Mouse (Mus musculus): Measurements from ENCODE around the gene Rep15. TPM values are rescaled to one million over a fixed set of nuclear protein-coding genes. Genes with fewer than 3 reads are reported as not detected.

Gene Rep15
- polyA plus RNA-seq, 3 experiments from 2014 or later = 0.29 to 0.67 (median 0.34) TPM

Other genes with a start within 250 kb of the Rep15 start
- 1 to 10 TPM; 4.0 to 8.0 (median 7.9) TPM for gene Arntl2, start 236.5 kb upstream of the Rep15 start, polyA plus RNA-seq (2017; shearing (Covaris generic))
- gene Smco2, start 182.5 kb upstream of the Rep15 start, polyA plus RNA-seq (2017; shearing (Covaris generic)) = not detected
- 10 to 100 TPM in 1 of 3 experiments, 1 to 10 TPM in 2; 7.7 to 14.1 (median 8.8) TPM for gene Ppfibp1, start 144.1 kb upstream of the Rep15 start, polyA plus RNA-seq (2017; shearing (Covaris generic))
- gene 1700034J05Rik, start 78.2 kb upstream of the Rep15 start, polyA plus RNA-seq (2017; shearing (Covaris generic)) = under 1 TPM in 1 of 3 experiments, not detected in 2; 0.40 TPM
- gene Mrps35, start 10.2 kb downstream of the Rep15 start, polyA plus RNA-seq (2017; shearing (Covaris generic)) = 10 to 100 TPM; 80.2 to 97.5 (median 83.9) TPM
- under 1 TPM in 2 of 3 experiments, not detected in 1; 0.33 to 0.40 TPM for gene Mansc4, start 54.4 kb downstream of the Rep15 start, polyA plus RNA-seq (2017; shearing (Covaris generic))
- 10 to 100 TPM; 10.5 to 22.9 (median 19.7) TPM for gene Klhl42, start 58.8 kb downstream of the Rep15 start, polyA plus RNA-seq (2017; shearing (Covaris generic))
- gene Pthlh, start 231.6 kb downstream of the Rep15 start, polyA plus RNA-seq (2017; shearing (Covaris generic)) = not detected

All from inflammation-experienced regulatory T-cells, adult 6 months (primary cell).